Mouse (Mus musculus): ENCODE measurements around the gene Exoc6.

Exoc6 gene

GRCm38 (mm10) chr19:37719166-37719565, 168.9 kb downstream of the Exoc6 start:
- no peak for DNase-seq (ENCODE audit: extremely low read depth, insufficient read length, low spot score)

GRCm38 (mm10) chr19:37724591-37724990, 174.4 kb downstream of the Exoc6 start:
- no peak for DNase-seq (ENCODE audit: extremely low read depth, insufficient read length, low spot score)

GRCm38 (mm10) chr19:37726585-37726984, 176.4 kb downstream of the Exoc6 start:
- DNase-seq (ENCODE audit: extremely low read depth, insufficient read length, low spot score), result no peak

GRCm38 (mm10) chr19:37727366-37727765, 177.1 kb downstream of the Exoc6 start:
- no peak for DNase-seq (ENCODE audit: extremely low read depth, insufficient read length, low spot score)
